Mouse (Mus musculus): Measurements from ENCODE around the gene Nhlh1. TPM values are rescaled to one million over a fixed set of nuclear protein-coding genes. Genes with fewer than 3 reads are reported as not detected.

Nhlh1 gene
- polyA plus RNA-seq (2012): not detected in 2 replicates

DNA sequence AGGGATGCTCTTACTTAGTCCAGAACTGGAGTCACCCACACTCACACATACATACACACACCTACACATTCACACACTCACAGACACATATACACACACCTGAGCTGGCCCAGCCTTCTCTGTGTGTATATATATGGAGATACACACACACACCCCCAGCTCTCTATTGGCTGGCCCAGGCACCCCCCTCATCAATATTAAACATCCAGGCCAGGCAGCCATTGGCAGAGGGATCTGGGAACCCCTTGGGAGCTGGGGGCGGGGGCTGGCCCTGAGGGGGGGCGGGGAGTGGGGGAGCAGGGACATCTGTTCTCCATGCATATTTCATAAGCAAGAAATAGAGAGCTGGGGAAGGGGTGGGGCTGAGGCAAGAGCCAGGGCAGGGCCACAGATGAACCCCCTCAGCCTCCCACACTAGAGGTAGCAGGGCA lies at the start of gene Nhlh1:
TSS of gene Nhlh1 (minus strand) at position 83 of the 431 bp plus-strand sequence.
- no peak for TF ChIP-seq GATA1 (IDR thresholded peaks at IDR 0.05; ENCODE audit: low read length)

DNA sequence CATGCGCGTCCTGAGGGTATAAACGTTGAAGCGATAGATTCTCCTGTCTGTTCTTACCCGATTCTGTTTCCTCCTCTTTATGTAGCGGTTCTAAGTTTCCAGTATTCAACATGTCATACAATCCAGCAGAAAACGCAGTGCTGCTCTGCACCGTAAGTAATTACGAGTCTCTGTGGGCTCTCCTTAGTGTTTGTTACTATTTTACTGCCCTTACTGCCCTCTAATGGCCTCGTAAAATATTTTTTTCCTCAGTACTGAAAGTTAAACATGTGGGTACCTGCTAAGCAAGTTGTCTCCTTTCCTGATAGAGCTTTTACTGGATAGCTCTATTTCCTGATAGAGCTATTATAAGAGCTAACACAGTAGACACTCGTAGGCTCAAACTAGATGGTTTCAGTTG lies 47.7 kb upstream of the Nhlh1 start:
- TF ChIP-seq GATA1 (IDR thresholded peaks at IDR 0.05; ENCODE audit: low read length): no peak

DNA sequence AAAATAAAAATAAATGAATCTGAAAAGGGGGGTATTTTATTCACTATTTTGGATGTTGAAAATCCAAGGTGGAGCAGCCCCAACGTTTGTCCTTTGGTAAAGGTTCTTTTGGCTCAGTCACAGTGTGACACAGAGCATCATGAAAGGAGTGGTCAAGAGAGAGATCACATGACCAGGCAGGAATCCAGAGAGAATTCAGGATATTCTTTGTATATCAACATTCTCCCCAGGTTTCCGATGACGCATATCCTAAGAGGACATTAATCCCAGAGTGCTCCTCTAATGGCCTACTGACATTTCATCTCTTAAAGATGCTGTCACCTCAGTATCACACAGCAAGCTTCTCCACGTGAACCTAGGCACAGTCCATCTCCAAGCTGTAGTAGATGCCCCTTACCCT lies 46.2 kb upstream of the Nhlh1 start:
- no peak for TF ChIP-seq GATA1 (IDR thresholded peaks at IDR 0.05; ENCODE audit: low read length)

DNA sequence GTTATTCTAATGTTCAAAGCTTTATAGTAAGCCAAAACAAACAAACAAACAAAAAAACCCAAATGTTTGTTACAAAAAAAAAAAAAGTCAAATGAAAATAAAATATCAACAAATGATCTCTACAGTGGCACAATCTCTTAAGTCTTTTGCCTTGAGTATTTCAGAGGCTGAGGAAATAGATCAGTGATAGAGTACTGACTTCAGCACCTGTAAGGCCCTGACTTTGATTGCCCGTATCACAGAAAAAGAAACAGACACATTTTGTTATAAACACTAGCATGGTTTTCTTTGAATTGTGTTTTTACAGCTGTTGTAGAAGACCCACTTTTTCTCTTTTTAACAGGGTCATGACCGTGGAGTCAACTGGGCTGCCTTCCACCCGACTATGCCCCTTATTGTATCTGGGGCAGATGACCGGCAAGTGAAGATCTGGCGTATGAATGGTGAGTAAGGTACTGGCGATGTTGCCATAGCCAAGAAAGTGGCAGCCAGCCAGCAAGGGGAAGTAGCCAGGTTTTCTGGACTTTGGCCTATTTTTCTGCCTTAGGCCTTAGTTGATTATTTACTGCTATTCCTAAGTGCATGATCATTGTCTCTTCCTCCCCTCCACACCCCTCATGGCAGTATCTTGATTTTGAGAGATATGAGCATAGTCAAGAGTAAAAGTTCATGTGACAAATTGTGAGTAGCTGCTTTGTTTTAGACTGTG lies 42.1 kb upstream of the Nhlh1 start:
- TF ChIP-seq GATA1 (IDR thresholded peaks at IDR 0.05; ENCODE audit: low read length): no peak

DNA sequence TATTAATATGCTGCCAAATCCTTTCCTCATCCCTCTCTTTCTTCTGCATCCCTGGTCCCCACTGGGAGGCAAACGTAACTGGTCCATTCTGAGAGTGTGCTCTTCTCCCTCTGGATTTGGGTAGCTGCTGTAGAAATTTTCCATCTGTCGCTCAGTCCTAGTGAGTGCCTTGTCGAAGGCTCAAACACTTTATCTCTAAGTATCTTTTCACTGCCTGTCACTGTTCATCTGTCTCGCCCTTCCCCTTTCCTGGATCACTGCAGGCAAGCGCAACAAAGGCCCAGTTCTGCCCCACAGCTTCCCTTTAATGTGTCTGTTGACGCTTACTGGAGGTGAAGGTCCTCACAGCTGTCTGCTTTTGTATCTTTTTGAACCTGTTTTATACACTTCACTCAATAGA lies 37.8 kb upstream of the Nhlh1 start:
- no peak for TF ChIP-seq GATA1 (IDR thresholded peaks at IDR 0.05; ENCODE audit: low read length)

DNA sequence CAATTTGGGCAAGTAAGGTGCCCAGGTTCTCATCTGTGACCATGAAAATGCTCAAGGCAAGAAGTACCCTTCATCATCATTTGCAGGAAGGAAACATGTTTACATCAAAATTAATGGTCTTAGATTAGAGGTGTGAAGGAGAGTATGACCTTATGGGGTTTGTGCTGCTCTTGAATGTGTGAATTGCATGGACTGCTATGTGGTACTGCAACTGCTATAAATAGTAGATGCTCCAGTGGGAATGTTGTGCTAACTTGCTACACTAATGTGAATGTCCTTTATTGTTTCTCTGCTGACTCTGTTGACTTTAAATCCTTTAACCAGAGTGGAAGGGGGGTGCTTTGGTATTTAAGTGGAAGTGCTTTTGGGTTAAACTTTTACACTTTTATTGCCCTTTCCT lies 36.9 kb upstream of the Nhlh1 start:
- no peak for TF ChIP-seq GATA1 (IDR thresholded peaks at IDR 0.05; ENCODE audit: low read length)

DNA sequence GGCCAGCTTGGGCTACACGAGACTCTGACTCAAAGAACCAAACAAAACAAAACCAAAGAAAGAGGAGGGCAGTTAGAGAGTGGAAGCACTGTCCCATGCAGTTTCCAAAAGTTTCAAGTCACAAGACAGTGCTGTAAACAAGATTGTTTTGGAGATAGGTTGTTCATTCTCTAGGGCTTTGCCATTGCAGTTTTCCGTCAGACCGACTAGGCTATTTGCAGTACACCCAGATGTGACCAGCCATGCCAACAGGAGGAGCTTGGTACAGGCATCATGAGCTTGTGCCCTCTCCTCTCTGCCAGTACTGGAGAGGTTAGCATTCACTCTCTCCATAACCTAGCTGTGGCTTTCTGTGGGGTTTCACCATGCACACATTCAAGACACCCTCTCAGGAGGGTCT lies 36.1 kb upstream of the Nhlh1 start:
- no peak for TF ChIP-seq GATA1 (IDR thresholded peaks at IDR 0.05; ENCODE audit: low read length)

DNA sequence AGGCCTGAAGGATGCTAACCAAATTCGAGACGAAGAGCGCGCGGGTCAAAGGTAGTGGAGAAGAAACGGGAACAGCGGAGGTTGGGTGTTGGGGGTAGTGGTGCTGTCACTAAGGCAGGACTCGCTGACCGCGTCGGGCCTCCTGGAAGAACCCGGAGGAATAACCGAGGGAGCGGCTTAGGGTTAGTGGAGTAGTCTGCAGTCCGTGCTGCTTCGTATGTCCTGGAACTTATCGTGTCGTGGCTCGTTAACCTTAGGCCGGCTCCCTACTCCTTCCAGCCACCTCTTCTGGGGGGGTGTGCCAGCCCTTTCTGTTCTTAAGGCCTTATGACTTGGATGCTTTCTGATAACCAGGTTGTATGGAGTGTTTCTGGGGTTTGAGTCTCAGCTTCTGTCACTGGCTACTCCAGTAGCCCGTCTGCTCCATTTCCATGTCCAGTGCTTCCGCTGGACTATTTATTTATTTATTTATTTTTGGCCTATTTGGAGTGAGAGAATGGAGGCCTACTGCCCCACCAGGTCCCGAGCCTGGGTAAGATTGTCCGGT lies 25.6 kb upstream of the Nhlh1 start:
- TF ChIP-seq GATA1 (IDR thresholded peaks at IDR 0.05; ENCODE audit: low read length): no peak

DNA sequence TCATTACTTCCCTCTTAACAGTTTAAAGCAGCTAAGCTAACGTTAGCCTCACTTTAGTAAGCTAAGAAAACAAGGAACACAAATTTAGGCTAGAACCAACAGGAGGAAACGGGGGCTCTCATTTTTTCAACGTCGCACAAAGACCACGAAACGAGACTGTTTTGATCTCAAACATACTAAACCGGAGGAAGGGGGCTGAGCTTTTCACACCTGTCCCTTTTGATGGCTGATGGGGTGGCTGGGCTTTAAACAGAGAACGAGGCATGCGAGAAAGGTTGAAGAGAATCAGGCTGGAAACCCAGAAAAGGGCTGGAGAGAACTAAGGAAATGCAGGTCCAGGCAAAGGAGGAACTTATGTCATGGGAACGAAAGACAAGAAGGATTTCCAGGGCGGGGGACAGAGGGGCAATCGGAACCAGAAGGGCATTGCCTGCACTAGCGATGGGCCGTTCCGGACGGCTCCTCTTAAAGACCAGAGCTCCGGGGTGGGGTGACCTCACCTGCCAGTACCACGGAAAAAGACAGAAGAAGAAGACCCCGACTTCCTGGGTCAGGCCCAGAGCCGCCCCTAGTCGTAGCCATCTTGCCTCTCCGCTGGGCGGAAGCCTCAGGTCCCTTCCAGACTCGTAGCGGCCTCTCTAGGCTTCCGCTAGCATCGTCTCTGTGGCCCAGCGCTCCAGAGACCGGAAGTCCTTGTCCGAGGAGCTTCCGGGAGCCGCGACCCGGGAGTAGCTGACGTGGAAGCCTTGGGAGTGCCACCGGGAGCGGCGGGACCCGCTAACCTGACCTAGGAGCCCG lies 24.9 kb upstream of the Nhlh1 start, which contains the start of the genes Copa and Ncstn:
TSS of gene Copa (plus strand) at position 429 of the 798 bp plus-strand sequence.
TSS of gene Ncstn (minus strand) at position 695 of the 798 bp plus-strand sequence.
- TF ChIP-seq GATA1 (IDR thresholded peaks at IDR 0.05; ENCODE audit: low read length): no peak

DNA sequence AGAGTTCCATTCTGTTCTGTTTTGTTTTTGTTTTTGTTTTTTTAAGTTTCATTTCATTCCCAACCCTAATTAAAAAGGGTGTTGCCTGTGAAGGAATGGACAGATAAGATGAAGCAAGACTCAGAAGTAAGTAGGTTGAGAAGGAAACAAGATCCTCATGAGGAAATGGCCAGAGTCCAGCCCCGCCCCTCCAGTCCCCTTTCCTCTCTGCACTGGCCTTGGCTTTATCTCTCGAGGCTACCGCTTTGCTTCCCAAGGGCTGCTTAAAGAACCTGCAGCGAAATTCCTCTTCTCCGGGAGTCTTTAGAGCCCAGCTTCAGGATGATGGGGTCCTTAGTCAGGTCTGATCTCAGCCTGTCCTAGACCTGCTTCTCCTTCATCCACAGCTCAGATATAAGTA lies 20.6 kb upstream of the Nhlh1 start:
- no peak for TF ChIP-seq GATA1 (IDR thresholded peaks at IDR 0.05; ENCODE audit: low read length)

DNA sequence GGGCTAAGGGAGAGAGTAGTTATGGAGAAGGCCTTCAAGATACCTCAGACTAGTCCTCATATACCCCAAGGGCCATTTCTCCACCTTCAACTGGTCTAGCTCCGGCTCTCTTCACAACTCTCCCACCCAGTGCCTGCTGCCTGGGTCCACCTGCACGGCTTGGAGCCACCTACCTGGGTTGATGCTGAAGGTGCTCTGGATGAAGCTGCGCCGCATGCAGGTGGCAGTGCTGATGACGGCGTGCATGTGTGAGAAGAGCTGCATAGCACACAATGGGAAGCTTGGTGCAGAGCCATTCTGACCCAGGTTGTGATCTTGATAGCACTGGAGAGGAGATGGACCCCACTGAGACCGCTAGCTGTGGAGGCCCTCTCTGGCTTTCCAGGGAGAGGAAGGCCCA lies 15.2 kb upstream of the Nhlh1 start:
- TF ChIP-seq GATA1 (IDR thresholded peaks at IDR 0.05; ENCODE audit: low read length): no peak

DNA sequence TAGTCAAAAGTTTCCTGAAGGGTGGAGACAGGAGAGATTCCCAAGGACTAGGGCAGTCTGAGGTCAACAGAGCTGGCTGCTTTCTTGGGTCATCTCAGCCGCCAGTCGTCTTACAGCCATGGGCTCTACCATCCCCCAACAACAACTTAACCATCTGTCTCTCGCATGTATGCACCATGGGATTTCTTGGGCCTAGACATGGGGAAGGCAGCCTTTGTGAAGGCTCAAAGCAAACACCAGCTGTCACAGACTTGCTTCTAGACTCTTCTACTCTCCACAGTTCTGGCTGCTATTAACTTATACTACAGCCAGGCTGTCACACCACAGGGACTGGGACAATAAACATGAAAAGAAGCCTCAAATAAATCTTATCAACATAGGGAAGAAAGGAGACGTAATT lies 14.2 kb upstream of the Nhlh1 start:
- TF ChIP-seq GATA1 (IDR thresholded peaks at IDR 0.05; ENCODE audit: low read length): no peak

DNA sequence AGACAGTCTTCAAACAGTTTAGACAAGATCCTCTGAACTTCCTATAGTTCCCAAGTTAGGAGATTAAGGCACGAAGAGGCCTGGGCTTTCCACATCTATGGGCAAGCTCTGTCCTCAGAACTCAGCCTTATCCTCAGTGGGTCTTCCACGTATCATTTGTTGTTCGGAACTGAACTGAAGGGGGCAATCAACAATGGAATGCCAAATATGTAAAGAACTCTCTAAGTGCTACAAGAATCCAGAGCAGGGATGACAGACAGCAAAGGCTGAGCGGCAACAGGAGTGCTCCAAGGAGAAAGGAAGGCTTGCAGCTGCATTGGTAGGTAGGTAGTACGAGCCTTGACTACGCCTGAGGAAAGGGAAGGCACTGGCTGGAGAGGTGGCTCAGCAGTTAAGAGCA lies 12.9 kb upstream of the Nhlh1 start:
- TF ChIP-seq GATA1 (IDR thresholded peaks at IDR 0.05; ENCODE audit: low read length): no peak

DNA sequence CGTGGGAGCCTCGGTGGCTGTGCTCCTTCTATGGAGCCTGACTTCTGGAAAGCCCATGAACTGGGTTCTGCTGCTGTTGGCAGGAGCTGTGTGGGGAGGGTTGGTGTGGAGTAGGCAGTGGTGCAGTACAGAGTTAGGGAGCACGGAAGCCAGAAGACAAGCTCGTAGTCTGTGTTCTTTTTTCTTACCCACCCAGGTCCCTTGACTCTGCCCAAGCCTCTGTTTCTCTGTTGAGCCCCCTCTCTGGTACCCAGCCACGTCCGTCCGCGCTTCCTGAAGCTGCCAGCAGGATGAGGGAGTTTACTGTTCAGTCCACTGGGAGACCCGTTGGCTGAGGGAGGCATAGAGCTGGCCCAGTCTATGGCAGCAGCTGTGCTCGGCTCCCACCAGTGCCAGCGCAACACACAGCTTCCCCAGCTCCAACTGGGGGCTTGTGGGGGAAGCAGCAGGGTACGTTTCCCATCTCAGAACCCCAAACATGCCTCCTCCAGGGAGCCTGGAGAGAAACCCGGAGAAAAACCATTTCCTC lies 7.3 kb upstream of the Nhlh1 start:
- TF ChIP-seq GATA1 (IDR thresholded peaks at IDR 0.05; ENCODE audit: low read length): no peak

DNA sequence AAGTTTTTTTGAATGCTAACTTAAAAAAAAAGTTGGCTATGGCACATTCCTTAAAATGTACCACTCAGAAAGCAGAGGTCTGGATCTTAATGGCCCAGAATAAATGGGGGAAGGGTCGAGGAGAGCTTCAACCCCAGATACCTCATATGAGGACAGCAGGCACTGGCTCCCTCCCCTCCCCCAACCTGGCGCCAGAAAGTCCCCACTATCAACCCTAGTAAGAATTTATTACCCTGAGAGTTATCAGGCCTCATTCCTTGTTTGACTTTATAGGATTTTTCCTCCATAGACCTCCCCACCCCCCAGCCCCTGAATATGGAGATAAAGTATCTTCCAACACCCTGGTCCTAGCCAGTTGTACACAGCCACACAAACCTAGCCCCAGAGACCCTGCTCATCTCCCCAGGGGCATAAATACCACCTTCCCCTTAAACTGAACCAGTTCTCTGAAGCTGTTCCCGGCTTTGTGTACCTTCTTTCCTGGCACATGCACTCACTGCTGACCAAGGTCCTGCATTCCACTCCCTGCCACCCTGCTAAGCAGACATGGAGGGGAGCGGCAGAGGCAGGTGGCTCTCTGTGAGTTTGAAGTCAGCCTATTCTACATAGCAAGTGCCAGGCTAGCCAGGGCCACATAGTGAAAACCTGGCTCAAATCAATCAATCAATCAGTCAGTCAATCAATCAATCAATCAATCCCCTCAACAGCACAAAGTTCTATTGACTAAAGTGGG lies 6.1 kb upstream of the Nhlh1 start:
- no peak for TF ChIP-seq GATA1 (IDR thresholded peaks at IDR 0.05; ENCODE audit: low read length)
